Mouse (Mus musculus) neural tube, embryonic 13.5 days (tissue): ENCODE results near the gene Ints11. TPM values are rescaled to one million over a fixed set of nuclear protein-coding genes. Genes with fewer than 3 reads are reported as not detected.

Experiments
- ATAC-seq: fragments of 200-750 bp; cut with Nextera tagmentation; 2 replicates; pipeline ENCODE4 v1.8.0; 2017; ENCODE audit warnings: low read depth, mild to moderate bottlenecking, moderate TSS enrichment, moderate library complexity
- H3K27ac ChIP-seq: fragments of 300-500 bp; sonication (generic); replicated peaks from 2 replicates; pipeline ENCODE4 v1.5.1; 2015; ENCODE audit warnings: moderate library complexity, mild to moderate bottlenecking, inconsistent platforms
- H3K27me3 ChIP-seq: fragments of 300-500 bp; sonication (generic); 2 replicates; pipeline ENCODE4 v1.6.1; 2015; ENCODE audit warnings: mild to moderate bottlenecking, inconsistent platforms
- H3K36me3 ChIP-seq: fragments of 300-500 bp; sonication (generic); 2 replicates; pipeline ENCODE4 v1.6.1; 2015; ENCODE audit warnings: mild to moderate bottlenecking, inconsistent platforms
- H3K4me1 ChIP-seq: fragments of 300-500 bp; sonication (generic); replicated peaks from 2 replicates; pipeline ENCODE4 v1.6.1; 2015; ENCODE audit warnings: inconsistent platforms
- H3K4me2 ChIP-seq: fragments of 300-500 bp; sonication (generic); 2 replicates; pipeline ENCODE4 v1.6.1; 2015; ENCODE audit warnings: inconsistent platforms, mild to moderate bottlenecking, moderate library complexity
- H3K4me3 ChIP-seq: fragments of 300-500 bp; sonication (generic); 2 replicates; pipeline ENCODE4 v1.5.1; 2015; ENCODE audit warnings: mild to moderate bottlenecking, inconsistent platforms
- H3K9ac ChIP-seq: fragments of 300-500 bp; sonication (generic); 2 replicates; pipeline ENCODE4 v1.6.1; 2015; ENCODE audit warnings: moderate library complexity, mild to moderate bottlenecking, inconsistent platforms
- H3K9me3 ChIP-seq: fragments of 300-500 bp; sonication (generic); 2 replicates; pipeline ENCODE4 v1.6.1; 2016; ENCODE audit warnings: inconsistent platforms
- whole genome bisulfite sequencing: fragments of 180-500 bp; shearing (Covaris S2); methylation state at CpG from one replicate; pipeline ENCODE4 v1.1.7; 2015; 5-methylcytosine and 5-hydroxymethylcytosine counted together
- polyA plus RNA-seq: library from polyadenylated mRNA; unstranded; fragments of >200 nt; fragmentation: Nextera tagmentation; extraction: Ambion mirVana; gene quantifications from 2 replicates; pipeline ENCODE4 v1.2.1, GENCODE M21; 2015

Gene Ints11
- polyA plus RNA-seq, 1 experiment from 2014 or later: 69.8 TPM

DNA sequence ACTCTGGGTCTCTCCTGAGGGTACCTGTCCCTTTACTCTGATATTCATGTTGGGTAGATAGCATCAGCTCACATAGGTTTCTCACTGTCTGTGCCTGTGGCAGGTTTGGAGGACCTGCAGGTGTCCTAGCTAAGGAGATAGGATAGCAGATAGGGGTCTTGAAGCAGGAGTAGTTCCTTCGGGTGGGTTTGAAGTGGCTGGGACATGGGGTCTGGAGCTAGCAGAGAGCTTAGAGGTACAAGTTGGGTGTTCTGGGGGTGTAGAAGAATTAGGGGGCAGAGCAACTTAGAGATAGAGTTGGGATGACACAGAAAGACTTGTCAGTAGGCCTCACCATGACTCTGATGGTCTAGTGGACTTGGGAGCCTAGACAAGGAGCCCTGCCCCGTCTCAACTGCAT lies 20.0 kb upstream of the Ints11 start:
- 93% methylated on average over 2 of the region's 2 CpGs for WGBS
- Histone ChIP-seq H3K4me2 (peak overlapping the region; percentile 88), H3K4me3 (no peak overlapping the region), H3K9me3 (no peaks in the 10 kb centered on the region), H3K4me1 (peaks cover 52% of the 10 kb centered on the region), H3K27ac (no peak overlapping the region), H3K9ac (no peak overlapping the region), H3K27me3 (no peaks in the 10 kb centered on the region), H3K36me3 (peaks cover 15% of the 10 kb centered on the region)
- no peak for ATAC-seq

DNA sequence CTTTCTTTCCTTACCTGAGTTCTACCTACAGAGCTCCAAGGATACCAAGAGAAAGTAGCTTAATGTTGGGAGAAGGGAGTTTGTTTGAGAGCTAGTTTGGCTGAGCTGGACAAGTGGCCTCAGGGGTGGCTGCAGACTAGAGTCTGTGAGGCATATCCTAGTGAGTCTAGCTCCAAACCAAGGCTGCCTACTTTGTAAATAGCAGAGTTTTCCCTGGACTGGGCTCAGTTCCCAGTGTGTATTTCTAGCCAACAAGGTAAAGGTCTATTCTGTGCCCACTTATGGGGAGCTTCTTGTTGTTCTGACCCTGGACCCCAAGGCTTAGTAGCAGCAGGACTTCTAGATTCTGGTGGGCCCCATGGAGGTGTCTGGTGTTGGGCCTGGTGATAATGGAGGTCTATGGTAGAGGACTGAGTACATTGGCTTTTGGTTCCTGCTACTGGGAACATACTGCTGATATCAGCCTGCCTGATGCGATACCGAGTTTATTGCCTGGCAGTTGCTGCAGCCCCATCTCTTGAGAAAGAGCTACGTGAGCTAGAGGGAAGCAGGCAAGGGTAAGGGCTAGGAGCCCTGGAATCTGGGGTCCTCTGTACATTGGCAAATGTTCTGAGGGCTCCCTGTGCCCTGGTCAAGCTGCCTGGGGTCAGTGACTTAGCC lies 19.4 kb upstream of the Ints11 start:
- Histone ChIP-seq H3K27me3 (no peaks in the 10 kb centered on the region), H3K9me3 (no peaks in the 10 kb centered on the region), H3K9ac (no peak overlapping the region), H3K4me1 (peaks cover 52% of the 10 kb centered on the region), H3K36me3 (peaks cover 20% of the 10 kb centered on the region), H3K4me2 (peak overlapping the region; percentile 88; the same call in 1 of the 2 replicates), H3K27ac (no peak overlapping the region), H3K4me3 (no peak overlapping the region)
- WGBS: 92% methylated on average over 3 of the region's 3 CpGs
- no peak for ATAC-seq

DNA sequence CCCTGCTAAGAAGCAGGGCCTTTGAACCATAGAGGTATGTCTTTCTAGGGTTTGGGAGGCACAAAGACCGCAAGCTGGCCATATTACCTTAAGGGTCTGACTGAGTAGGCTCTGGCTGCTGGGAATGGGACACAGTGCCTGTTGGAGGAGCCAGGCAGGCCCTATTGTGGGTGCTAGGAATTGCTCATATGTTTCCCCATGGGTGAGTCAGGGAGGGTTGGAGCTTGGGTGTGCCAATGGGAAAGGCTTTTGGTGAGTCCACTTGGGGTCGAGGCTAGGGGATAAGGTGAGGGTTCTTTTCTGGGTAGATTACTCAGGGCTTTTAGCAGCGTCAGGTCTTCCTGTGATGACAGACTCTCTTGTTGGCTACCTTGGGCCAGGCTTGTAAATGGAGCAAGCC lies 18.0 kb upstream of the Ints11 start:
- ATAC-seq: no peak
- peaks cover 34% of the 10 kb centered on the region for H3K36me3 ChIP-seq
- H3K4me1 ChIP-seq: peaks cover 51% of the 10 kb centered on the region
- no peak overlapping the region for H3K9ac ChIP-seq
- no peak overlapping the region for H3K27ac ChIP-seq
- no peak overlapping the region for H3K4me3 ChIP-seq
- H3K4me2 ChIP-seq: no peak overlapping the region
- 90% methylated on average over 3 of the region's 3 CpGs for WGBS
- H3K27me3 ChIP-seq: no peaks in the 10 kb centered on the region
- H3K9me3 ChIP-seq: no peaks in the 10 kb centered on the region

DNA sequence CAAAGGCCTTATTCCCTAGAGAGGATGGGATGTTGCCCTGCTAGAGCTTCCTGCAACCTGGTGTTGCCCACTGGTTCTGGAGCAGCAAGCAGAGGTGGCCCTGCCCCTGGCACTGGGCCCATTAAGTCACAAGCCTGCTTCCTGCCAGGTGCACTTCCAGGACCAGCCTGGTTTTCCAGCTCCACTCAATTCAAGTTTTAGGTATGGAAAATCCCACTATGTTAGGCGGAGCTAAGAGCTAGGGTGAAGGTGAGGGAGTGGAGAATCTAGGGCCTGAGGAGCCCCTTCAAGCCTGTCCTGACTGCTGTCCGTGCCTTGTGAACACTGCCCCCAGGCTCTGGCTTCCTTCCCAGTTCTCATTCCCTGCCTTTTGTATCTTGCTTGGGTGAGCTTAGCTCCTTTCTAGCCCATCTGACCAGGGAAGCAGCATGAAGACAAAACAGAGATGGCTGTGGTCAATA lies 17.4 kb upstream of the Ints11 start:
- ATAC-seq: no peak
- Histone ChIP-seq H3K36me3 (peaks cover 41% of the 10 kb centered on the region), H3K9ac (no peak overlapping the region), H3K27me3 (no peaks in the 10 kb centered on the region), H3K9me3 (no peaks in the 10 kb centered on the region), H3K4me3 (no peak overlapping the region), H3K4me1 (peaks cover 46% of the 10 kb centered on the region), H3K27ac (no peak overlapping the region), H3K4me2 (no peak overlapping the region)
- WGBS: 85% methylated on average over 2 of the region's 2 CpGs

DNA sequence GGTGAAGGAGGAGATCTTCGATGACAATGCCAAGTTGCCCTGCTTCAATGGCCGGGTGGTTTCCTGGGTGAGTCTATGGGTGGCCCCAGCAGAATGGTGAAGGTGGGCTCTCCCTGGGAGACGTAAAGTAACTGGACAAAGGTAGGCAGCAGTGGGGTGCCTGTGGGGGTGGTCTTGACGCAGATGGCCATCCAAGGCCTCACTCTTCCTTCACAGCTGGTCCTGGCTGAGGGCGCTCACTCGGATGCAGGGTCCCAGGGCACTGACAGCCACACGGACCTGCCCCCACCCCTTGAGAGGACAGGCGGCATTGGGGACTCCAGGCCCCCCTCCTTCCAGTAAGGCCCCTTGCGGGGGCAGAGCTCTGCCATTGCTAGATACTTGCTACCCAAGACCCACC lies 15.9 kb upstream of the Ints11 start:
- no peak for ATAC-seq
- peaks cover 55% of the 10 kb centered on the region for H3K36me3 ChIP-seq

DNA sequence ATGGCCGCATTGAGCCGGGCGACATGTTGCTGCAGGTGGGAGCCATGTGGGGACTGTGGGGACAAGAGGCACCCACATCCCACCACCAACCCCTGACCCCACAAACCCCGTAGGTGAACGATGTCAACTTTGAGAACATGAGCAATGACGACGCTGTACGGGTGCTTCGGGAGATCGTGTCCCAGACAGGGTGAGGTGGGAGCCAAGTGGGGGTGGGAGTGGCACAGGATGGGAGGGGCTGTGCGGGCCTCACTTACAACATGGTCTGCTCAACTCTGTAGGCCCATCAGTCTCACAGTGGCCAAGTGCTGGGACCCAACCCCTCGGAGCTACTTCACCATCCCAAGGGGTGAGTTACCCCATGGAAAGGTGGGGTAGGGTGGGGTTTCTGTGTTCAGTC lies 14.4 kb upstream of the Ints11 start:
- Histone ChIP-seq H3K27ac (no peak overlapping the region), H3K27me3 (no peaks in the 10 kb centered on the region), H3K4me3 (no peak overlapping the region), H3K4me1 (peaks cover 23% of the 10 kb centered on the region), H3K36me3 (peaks cover 71% of the 10 kb centered on the region), H3K9me3 (no peaks in the 10 kb centered on the region), H3K9ac (no peak overlapping the region), H3K4me2 (no peak overlapping the region)
- ATAC-seq: no peak
- WGBS: 98% methylated on average over 12 of the region's 12 CpGs

More for the DNA sequence above, 15.9 kb upstream of the Ints11 start:
- no peaks in the 10 kb centered on the region for H3K9me3 ChIP-seq
- H3K27me3 ChIP-seq: no peaks in the 10 kb centered on the region
- H3K4me2 ChIP-seq: no peak overlapping the region
- H3K27ac ChIP-seq: no peak overlapping the region
- WGBS: 90% methylated on average over 9 of the region's 9 CpGs
- H3K4me3 ChIP-seq: no peak overlapping the region
- H3K4me1 ChIP-seq: peaks cover 38% of the 10 kb centered on the region
- H3K9ac ChIP-seq: no peak overlapping the region

DNA sequence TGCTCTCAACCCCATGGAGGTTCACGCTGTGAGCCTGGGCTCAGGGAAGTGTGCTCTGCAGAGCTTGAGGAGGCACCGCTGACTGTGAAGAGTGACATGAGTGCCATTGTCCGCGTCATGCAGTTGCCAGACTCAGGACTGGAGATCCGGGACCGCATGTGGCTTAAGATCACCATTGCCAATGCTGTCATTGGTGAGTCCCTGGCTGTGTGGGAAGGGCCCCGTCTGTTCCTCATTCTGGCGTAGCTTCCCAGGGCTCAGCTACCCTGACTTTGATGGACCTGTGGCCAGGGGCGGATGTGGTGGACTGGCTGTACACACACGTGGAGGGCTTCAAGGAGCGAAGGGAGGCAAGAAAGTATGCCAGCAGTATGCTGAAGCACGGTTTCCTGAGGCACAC lies 13.3 kb upstream of the Ints11 start:
- 93% methylated on average over 12 of the region's 12 CpGs for WGBS
- Histone ChIP-seq H3K4me2 (no peak overlapping the region), H3K27me3 (no peaks in the 10 kb centered on the region), H3K9me3 (no peaks in the 10 kb centered on the region), H3K9ac (no peak overlapping the region), H3K4me1 (peaks cover 12% of the 10 kb centered on the region), H3K4me3 (no peak overlapping the region), H3K27ac (no peak overlapping the region), H3K36me3 (peaks cover 82% of the 10 kb centered on the region)
- no peak for ATAC-seq

DNA sequence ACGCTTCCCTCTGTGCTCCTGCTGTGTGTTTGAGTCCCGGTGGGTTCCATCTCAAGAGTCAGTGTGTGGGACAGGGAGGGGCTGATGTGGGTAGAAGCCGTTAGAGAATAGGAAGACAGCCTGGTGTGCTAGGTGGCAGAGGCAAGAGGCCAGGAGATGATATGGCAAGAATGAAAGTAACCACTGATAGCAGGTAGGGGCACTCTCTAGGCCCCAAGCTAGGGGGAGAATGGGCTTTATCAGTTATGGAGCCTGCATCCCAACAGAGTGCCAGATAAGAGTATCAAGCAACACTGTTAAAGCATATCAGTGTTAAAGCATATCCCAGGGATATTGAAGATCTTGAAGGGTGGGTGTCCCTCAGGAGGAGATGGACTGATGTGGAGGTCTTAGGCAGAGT lies 12.5 kb upstream of the Ints11 start:
- ATAC-seq: no peak
- Histone ChIP-seq H3K9me3 (no peaks in the 10 kb centered on the region), H3K9ac (no peak overlapping the region), H3K4me2 (no peak overlapping the region), H3K4me1 (peaks cover 4% of the 10 kb centered on the region; the same call in 1 of the 2 replicates), H3K36me3 (peaks cover 90% of the 10 kb centered on the region), H3K27me3 (no peaks in the 10 kb centered on the region), H3K27ac (no peak overlapping the region), H3K4me3 (no peak overlapping the region)
- WGBS: 91% methylated on average over 3 of the region's 3 CpGs

DNA sequence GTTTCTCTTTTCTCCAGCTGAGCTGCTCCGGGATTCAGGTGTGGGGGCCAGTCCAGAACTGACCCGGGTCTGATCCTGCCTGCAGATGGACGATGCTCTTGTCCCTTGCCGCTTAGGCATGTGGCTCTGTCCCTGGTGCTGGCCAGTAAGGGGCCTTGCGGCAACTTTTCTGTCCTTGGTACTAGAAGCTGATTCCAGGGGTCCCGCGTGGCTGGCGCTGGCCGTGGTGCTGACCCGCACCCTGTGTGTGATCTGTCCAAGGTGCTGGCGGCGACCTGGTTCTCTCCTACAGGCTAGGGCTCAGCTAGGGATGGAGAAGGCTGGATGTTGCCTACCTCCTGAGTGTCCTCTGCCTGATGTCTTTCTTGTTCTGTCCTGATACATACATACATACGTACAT lies 10.0 kb upstream of the Ints11 start:
- no peak overlapping the region for H3K4me3 ChIP-seq
- no peaks in the 10 kb centered on the region for H3K27me3 ChIP-seq
- no peak overlapping the region for H3K27ac ChIP-seq
- no peaks in the 10 kb centered on the region for H3K9me3 ChIP-seq
- no peak overlapping the region for H3K9ac ChIP-seq
- 28% methylated on average over 13 of the region's 13 CpGs for WGBS
- no peaks in the 10 kb centered on the region for H3K4me1 ChIP-seq
- H3K4me2 ChIP-seq: no peak overlapping the region
- ATAC-seq: no peak
- H3K36me3 ChIP-seq: peaks cover 85% of the 10 kb centered on the region

DNA sequence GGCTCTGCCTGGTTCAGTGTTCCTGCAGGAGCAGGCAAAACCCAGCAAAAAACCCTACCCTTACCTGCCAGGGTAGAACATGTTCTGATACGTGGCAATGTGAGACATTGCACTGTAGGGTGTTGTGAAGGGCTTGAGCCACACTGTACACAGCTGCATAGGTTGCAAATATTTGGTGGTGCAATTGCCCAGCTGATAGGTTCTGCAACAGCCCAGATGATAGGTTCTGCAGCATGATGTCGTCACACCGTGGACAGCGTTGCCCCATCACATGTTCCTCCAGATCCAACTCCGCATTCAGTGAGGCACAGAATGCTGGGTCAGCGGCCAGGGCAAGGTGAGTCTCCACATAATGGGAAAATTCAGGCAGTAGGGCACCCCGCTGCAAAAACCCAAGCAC lies 7.6 kb upstream of the Ints11 start:
- Histone ChIP-seq H3K27ac (no peak overlapping the region), H3K9ac (no peak overlapping the region), H3K4me2 (no peak overlapping the region), H3K4me3 (no peak overlapping the region), H3K27me3 (no peaks in the 10 kb centered on the region), H3K36me3 (peaks cover 83% of the 10 kb centered on the region), H3K4me1 (no peaks in the 10 kb centered on the region), H3K9me3 (no peaks in the 10 kb centered on the region)
- 88% methylated on average over 7 of the region's 7 CpGs for WGBS
- no peak for ATAC-seq

DNA sequence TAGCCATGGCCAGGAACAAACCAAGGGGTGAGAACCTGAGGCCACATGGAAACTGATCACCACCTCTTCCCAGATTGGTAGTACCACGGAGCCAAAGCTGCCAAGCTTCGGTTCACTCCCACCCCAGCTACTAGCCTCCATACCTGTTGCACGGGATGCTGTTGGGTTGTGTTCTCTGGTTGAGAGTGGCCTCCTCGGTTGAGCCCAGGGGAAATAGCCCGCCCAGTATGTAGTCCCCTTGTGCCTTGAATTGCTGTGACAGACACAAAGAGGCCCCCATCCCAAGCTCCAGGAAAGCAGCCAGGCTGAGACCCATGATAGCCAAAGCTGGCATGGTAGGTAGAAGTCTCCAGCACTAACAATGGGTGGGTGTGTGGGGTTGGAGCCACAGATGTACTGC lies 6.3 kb upstream of the Ints11 start, which contains the start of gene Tas1r3:
Gene Tas1r3 (minus strand): TSS at position 362 of the 400 bp plus-strand sequence.
- Histone ChIP-seq H3K27me3 (no peaks in the 10 kb centered on the region), H3K27ac (no peak within 1 kb of the TSS), H3K9ac (no peak within 1 kb of the TSS), H3K36me3 (peaks cover 75% of the 10 kb centered on the region), H3K4me2 (no peak within 1 kb of the TSS), H3K9me3 (no peaks in the 10 kb centered on the region), H3K4me1 (peaks cover 4% of the 10 kb centered on the region; the same call in 1 of the 2 replicates), H3K4me3 (no peak within 1 kb of the TSS)
- no peak for ATAC-seq
- WGBS: 83% methylated on average over 5 of the region's 5 CpGs

DNA sequence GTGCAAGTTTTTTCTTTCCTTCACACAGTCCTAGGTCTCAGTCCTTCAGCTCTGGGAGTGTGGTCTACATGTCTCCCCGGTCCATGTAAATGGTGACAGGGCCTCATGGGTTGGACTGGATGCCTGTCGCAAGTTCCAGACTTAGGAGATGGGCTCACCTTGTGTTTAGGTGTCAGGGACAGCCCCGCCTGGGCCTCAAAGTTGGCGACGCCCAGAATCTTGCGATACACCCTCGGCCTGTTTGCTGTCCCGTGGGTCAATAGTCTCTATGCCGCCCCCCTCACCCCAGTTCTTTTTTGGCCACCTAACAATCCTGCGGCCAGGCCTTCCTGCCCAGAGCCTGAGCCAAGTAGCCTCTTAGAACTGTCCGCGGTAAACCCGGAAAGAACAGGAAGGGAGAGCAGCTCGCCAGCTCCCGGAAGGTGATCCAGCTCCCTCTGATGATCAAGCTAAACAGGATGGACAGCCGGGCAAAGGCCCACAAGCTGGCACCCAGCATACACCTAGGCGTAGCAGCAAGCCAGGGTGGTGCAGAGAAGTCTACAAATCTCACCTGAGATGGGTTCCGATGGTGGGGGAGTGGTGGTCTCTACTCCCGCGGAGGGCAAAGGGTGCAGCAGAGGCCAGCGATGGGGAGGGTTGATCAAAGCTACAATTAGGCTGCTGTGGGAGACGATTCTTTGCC lies 590 bp upstream of the Ints11 start:
- Histone ChIP-seq H3K4me2 (peak overlapping the region; percentile 99), H3K9ac (peak overlapping the region; percentile 91), H3K27ac (peak overlapping the region; percentile 38; the same call in 1 of the 2 replicates), H3K36me3 (peaks cover 43% of the 10 kb centered on the region), H3K4me1 (peaks cover 33% of the 10 kb centered on the region), H3K9me3 (no peaks in the 10 kb centered on the region), H3K27me3 (no peaks in the 10 kb centered on the region), H3K4me3 (peak overlapping the region; percentile 77)
- peak; percentile 57 for ATAC-seq
- 10% methylated on average over 22 of the region's 22 CpGs for WGBS
